Mouse (Mus musculus) regulatory T cell (primary cell): ENCODE results near the gene Ptpn13.

ENCODE experiments used
- in situ Hi-C: fragments of 300-600 bp; cut with MboI, MseI; formaldehyde crosslinking; loops from one replicate; pipeline ENCODE4 v1.15.1; 2025; ENCODE audit warnings: high pct_unique_total_duplicates

Gene Ptpn13

DNA sequence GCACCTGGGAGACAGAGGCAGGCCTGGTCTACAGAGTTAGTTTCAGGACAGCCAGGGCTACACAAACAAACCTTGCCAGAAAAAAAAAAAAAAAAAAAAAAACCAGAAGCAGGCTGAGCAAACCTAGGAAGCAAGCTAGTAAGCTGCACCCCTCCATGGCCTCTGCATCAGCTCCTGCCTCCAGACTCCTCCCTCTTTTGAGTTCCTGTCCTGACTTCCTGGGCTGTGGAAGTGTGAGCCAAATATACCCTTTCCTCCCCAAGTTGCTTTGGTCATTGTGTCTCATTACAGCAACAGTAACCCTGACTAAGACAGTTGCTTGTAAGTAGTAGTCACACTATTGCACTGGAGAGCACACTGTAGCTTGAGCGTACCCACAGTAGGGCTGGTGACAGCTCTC is 219.2 kb downstream of the Ptpn13 start:
- in situ Hi-C loops = loop anchor here (25.0 kb wide), 1 partner anchor 757 kb away; no protein-coding TSS in a partner anchor

DNA sequence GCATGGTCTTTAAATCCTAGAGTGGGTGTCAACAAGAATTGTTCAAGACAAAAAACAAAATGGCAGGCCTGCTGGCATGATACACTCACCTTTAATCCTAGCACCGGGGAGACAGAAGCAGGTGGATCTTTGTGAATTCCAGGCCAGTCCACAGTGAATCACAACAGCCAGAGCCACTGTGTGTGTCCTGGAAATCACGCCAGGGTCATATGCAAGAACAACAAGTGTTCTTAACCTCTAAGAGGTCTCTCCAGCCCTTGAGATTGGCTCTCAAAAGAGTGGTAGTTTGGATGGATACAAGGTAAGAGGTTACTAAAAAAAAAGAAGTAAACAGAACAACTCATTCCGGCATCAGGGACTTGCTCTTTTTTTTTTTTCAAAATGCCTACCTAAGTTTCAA is 222.3 kb downstream of the Ptpn13 start:
- in situ Hi-C loops = loop anchor here (25.0 kb wide), 1 partner anchor 760 kb away; no protein-coding TSS in a partner anchor
